Mouse (Mus musculus): ENCODE measurements around the gene Lipm. TPM values are rescaled to one million over a fixed set of nuclear protein-coding genes. Genes with fewer than 3 reads are reported as not detected.

The Lipm gene
- polyA plus RNA-seq, 1 experiment = not detected

- no peak for DNase-seq (ENCODE audit: extremely low spot score in 1 of 2, low spot score in 1 of 2)
Observed at GRCm38 (mm10) chr19:34153263-34154144, 52.8 kb downstream of the Lipm start.

GRCm38 (mm10) chr19:34162693-34163092 lies 62.0 kb downstream of the Lipm start:
- DNase-seq (ENCODE audit: extremely low spot score in 1 of 2, low spot score in 1 of 2) = no peak

- no peak for DNase-seq (ENCODE audit: extremely low spot score in 1 of 2, low spot score in 1 of 2)
Observed at GRCm38 (mm10) chr19:34165891-34166290, 65.2 kb downstream of the Lipm start, which contains the start of gene Ankrd22. Gene Ankrd22, minus strand, starts transcription at chr19:34166053.

- DNase-seq (ENCODE audit: extremely low spot score in 1 of 2, low spot score in 1 of 2) = no peak
Observed at GRCm38 (mm10) chr19:34166386-34166785, 65.7 kb downstream of the Lipm start.

GRCm38 (mm10) chr19:34167896-34168661 lies 67.3 kb downstream of the Lipm start:
- no peak for DNase-seq (ENCODE audit: extremely low spot score in 1 of 2, low spot score in 1 of 2)

- DNase-seq (ENCODE audit: extremely low spot score in 1 of 2, low spot score in 1 of 2) = no peak
Observed at GRCm38 (mm10) chr19:34169121-34169520, 68.4 kb downstream of the Lipm start.

GRCm38 (mm10) chr19:34171167-34171566 lies 70.4 kb downstream of the Lipm start:
- DNase-seq (ENCODE audit: extremely low spot score in 1 of 2, low spot score in 1 of 2) = no peak

Other genes starting within 250 kb of the Lipm start
- not detected in 2 replicates for gene Lipf, start 139.7 kb upstream of the Lipm start, polyA plus RNA-seq (2012; rRNA removed)
- not detected in 2 replicates for gene Lipk, start 92.6 kb upstream of the Lipm start, polyA plus RNA-seq (2012; rRNA removed)
- gene Lipn, start 33.6 kb upstream of the Lipm start, polyA plus RNA-seq (2012; rRNA removed) = not detected in 2 replicates
- 0.17 TPM in 1 of 2 replicates, not detected in the other for gene Ankrd22, start 65.1 kb downstream of the Lipm start, polyA plus RNA-seq (2012; rRNA removed)
- gene Stambpl1, start 91.3 kb downstream of the Lipm start, polyA plus RNA-seq (2012; rRNA removed) = 16.0 and 16.4 TPM in 2 replicates
- 22.6 and 40.5 TPM in 2 replicates for gene Acta2, start 154.7 kb downstream of the Lipm start, polyA plus RNA-seq (2012; rRNA removed)
- 1.3 and 2.0 TPM in 2 replicates for gene Fas, start 189.7 kb downstream of the Lipm start, polyA plus RNA-seq (2012; rRNA removed)

Measured in frontal cortex, adult 2 months (tissue).